Mouse (Mus musculus) kidney, adult 2 months (tissue): ENCODE measurements at regions not wholly inside any gene's neighbourhood (a gene's known extent, or its start where the extent isn't known, plus 50 kb on each side); places are given as distances from the start of the nearest gene placed in this dataset.

ENCODE experiments used
- CTCF ChIP-seq: fragments of 200-500 bp; conservative IDR thresholded peaks from 2 replicates; pipeline ENCODE4 v1.5.1; 2011; ENCODE audit warnings: low read depth, mild to moderate bottlenecking, control low read depth, low read length, moderate library complexity, mixed read lengths; ENCODE audit not compliant: insufficient read depth, insufficient read length
- POLR2A ChIP-seq: fragments of 200-500 bp; IDR thresholded peaks from one replicate; pipeline ENCODE4 v1.6.1; 2011; ENCODE audit warnings: low read depth, low read length, control low read depth

DNA sequence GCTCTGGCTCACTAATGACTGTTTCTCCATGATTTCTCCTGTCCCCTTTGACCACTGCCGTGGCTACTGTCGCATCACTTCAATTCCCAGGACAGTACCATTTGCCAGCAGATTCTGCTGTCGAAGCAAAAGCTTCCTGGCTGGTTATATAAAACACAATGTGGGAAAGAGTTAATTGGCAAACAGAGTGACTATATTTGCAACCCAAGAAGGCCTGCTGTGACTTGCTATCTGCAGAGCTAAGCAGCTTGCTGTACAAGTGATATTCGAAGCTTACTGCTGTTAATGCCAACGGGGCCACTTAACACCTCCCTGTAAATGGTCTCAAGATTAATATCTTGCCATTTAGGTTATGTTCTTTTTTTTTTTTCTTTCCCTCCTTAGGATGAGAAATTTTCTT lies 242.2 kb upstream of the A1bg start:
- TF ChIP-seq POLR2A (no peak), CTCF (no peak)
